Mouse (Mus musculus): ENCODE results near the gene Asb16.

- TF ChIP-seq CTCF (IDR thresholded peaks at IDR 0.05; ENCODE audit: borderline replicate concordance, extremely low read depth, insufficient read depth, insufficient read length) (no peak), POLR2A (IDR thresholded peaks at IDR 0.05; ENCODE audit: borderline replicate concordance, extremely low read depth, insufficient read depth, insufficient read length, poor library complexity, severe bottlenecking) (no peak)
Measured at GRCm38 (mm10) chr11:102220451-102220850, 48.1 kb upstream of the Asb16 start.
